Mouse (Mus musculus) ES-Bruce4 (cell line): ENCODE results near the gene Rbpj.

Experiments used
- CTCF ChIP-seq: IDR thresholded peaks from one replicate; pipeline ENCODE4 v1.8.1; 2011; ENCODE audit warnings: low read depth, low read length
- EP300 ChIP-seq: IDR thresholded peaks from 2 replicates; pipeline ENCODE4 v1.6.1; 2011; ENCODE audit warnings: low read depth, low read length; ENCODE audit not compliant: insufficient read depth
- POLR2A ChIP-seq: IDR thresholded peaks from one replicate; pipeline ENCODE4 v1.8.1; 2011; ENCODE audit warnings: low read length; ENCODE audit not compliant: insufficient read depth

DNA sequence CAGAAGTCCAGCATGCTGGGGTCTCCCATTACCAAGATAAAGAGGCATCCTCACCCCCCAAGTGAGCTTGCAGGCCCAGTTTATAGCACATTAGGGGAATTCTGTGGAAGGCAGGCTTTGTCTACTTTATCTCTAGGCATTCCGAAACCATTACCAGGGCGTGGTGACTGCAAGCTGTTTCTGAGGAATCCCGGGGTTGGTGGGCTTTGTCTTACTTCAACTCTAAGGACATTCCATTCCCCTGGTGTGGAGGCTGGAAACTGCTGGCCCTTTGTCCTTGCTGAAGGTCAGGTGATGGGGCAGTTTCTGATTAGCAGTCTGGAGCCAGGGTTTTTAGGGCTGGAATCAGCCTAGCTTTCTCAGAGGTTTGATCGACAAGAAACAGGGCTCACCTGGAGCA lies 205.6 kb downstream of the Rbpj start:
- TF ChIP-seq CTCF (no peak), POLR2A (no peak), EP300 (peak; percentile 94)
